Mouse (Mus musculus) thymus, adult 2 months (tissue): ENCODE measurements at regions not wholly inside any gene's neighbourhood (a gene's known extent, or its start where the extent isn't known, plus 50 kb on each side); places are given as distances from the start of the nearest gene placed in this dataset.

Experiments
- CTCF ChIP-seq: fragments of 200-500 bp; IDR thresholded peaks from 2 replicates; pipeline ENCODE4 v1.5.1; 2012; ENCODE audit warnings: mild to moderate bottlenecking, control low read depth, low read length, moderate library complexity, borderline replicate concordance; ENCODE audit not compliant: control insufficient read depth, poor library complexity, insufficient read depth; ENCODE audit errors: extremely low read depth
- POLR2A ChIP-seq: fragments of 200-500 bp; IDR thresholded peaks from 2 replicates; pipeline ENCODE4 v1.6.1; 2012; ENCODE audit warnings: mild to moderate bottlenecking, low read length, control low read depth, moderate library complexity; ENCODE audit not compliant: control insufficient read depth, poor library complexity, insufficient read depth; ENCODE audit errors: extremely low read depth

DNA sequence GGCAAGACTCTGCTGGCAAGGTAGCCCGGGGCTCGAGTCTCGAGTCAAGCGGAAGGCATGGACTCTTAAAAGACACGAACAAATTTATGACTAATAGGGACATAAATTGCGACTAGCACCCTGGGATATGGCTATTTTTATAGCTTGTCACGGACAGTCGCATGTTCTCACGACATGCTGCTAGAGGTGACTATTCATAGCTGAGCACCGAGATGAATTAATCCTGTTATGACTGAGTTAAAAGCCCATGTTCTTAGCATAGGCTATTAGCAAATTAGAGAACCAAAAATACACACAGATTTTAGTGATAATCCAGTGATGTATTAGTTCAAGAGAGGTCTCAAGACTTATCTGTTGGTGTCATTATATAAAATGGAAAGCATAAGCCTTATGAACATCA, 539.2 kb downstream of the Gm19410 start:
- TF ChIP-seq POLR2A, result no peak
- no peak for TF ChIP-seq CTCF
